Mouse (Mus musculus): Measurements from ENCODE around the gene Ier5l. TPM values are rescaled to one million over a fixed set of nuclear protein-coding genes. Genes with fewer than 3 reads are reported as not detected.
A peak's percentile ranks its signal among the peaks of the same experiment; 100 is the strongest.

The Ier5l gene
- total and polyA plus RNA-seq, 3 experiments = 0.31 to 0.98 (median 0.51) TPM

DNA sequence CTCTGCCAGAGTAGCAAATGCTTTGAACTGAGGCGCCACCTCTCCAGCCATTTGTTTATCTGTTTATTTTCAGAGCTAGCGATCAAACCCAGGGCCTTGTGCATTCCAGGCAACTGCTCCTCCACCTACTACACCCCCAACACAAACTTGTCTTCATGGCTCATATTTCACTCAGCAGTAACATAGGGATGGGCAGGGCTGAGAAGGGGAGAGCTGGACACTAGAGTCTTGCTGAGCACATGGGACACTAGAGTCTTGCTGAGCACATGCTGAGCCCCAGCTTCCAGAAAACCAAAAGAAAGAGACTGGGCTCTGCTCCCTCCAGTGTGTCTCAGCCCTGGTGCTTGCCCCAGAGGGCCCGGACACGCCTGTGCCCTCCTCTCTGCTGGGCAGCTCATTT is 7.2 kb downstream of the Ier5l start:
- dilution Hi-C loops (cut with MboI; ENCODE audit: extremely low pct_ligation_motif_present, extremely low pct_unique_long_range_greater_than_20kb, low sequenced_read_pairs) = no loop called here
- in situ Hi-C loops (cut with MboI; ENCODE audit: low pct_ligation_motif_present, low pct_unique_long_range_greater_than_20kb, low sequenced_read_pairs) = loop anchor here (10.0 kb wide), 1 partner anchor 248 kb away; no protein-coding TSS in a partner anchor
- Histone ChIP-seq H3K27ac (ENCODE audit: insufficient read depth, low read depth) (no peak overlapping the region), H3K4me3 (replicated peaks in 1 of 3; ENCODE audit: low read depth in 2 of 3, low read length in 2 of 3, poor library complexity in 1 of 3) (no peak overlapping the region), H3K9ac (ENCODE audit: insufficient read depth, low read depth) (no peak overlapping the region), H3K27me3 (replicated peaks) (peaks cover 41% of the 10 kb centered on the region), H3K79me2 (replicated peaks; ENCODE audit: control insufficient read depth, extremely low read depth, insufficient read depth, poor library complexity, severe bottlenecking) (no peaks in the 10 kb centered on the region), H3K4me2 (ENCODE audit: insufficient read depth, low read depth, poor library complexity, severe bottlenecking) (no peak overlapping the region), H3K4me1 (ENCODE audit: control insufficient read depth in 1 of 2, insufficient read depth in 2 of 2) (peaks cover 15 to 37% of the 10 kb centered on the region in 2 experiments), H3K36me3 (replicated peaks in 1 of 2; ENCODE audit: control insufficient read depth in 1 of 2, insufficient read depth in 1 of 2, low read length in 1 of 2) (no peaks in the 10 kb centered on the region), H3K9me3 (replicated peaks; ENCODE audit: low read length) (peaks cover 14% of the 10 kb centered on the region)
- TF ChIP-seq JUND (conservative IDR thresholded peaks at IDR 0.05; ENCODE audit: low read depth, low read length) (no peak), E2F4 (IDR thresholded peaks at IDR 0.05; ENCODE audit: insufficient replicate concordance, low read depth, low read length) (no peak), ZMIZ1 (IDR thresholded peaks at IDR 0.05; ENCODE audit: low read depth, low read length) (no peak), ZC3H11A (IDR thresholded peaks at IDR 0.05; ENCODE audit: low read depth, low read length) (no peak), SIN3A (IDR thresholded peaks at IDR 0.05; ENCODE audit: low read length) (no peak), NRF1 (IDR thresholded peaks at IDR 0.05; ENCODE audit: low read depth, low read length) (no peak)
- DNase-seq (ENCODE audit: extremely low read depth) = no peak

DNA sequence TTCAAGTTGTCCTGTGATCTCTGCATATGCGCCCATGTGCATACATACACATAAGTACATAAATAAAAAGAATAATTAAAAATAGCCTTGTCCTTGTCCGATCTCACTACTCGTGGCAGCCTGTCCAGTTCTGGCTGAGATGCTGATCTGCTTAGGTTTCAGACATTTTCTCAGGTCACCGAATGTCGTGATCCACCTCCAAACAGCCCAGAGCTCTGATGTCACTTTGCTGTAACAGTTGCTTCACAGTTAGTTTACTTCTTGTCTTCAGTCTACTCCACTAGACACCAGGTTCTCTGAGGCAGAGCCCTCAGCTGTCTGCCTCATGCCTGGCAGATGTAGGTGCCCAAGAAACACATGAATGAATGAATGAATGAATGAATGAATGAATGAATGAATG is 9.6 kb downstream of the Ier5l start:
- H3K79me2 ChIP-seq (replicated peaks; ENCODE audit: control insufficient read depth, extremely low read depth, insufficient read depth, poor library complexity, severe bottlenecking) = no peaks in the 10 kb centered on the region
- H3K4me3 ChIP-seq (replicated peaks in 1 of 3; ENCODE audit: low read depth in 2 of 3, low read length in 2 of 3, poor library complexity in 1 of 3) = peak overlapping the region in 1 of 3 experiments; percentile 24
- DNase-seq (ENCODE audit: extremely low read depth) = no peak
- peaks cover 9 to 17% of the 10 kb centered on the region in 2 experiments for H3K4me1 ChIP-seq (ENCODE audit: control insufficient read depth in 1 of 2, insufficient read depth in 2 of 2)
- H3K36me3 ChIP-seq (replicated peaks in 1 of 2; ENCODE audit: control insufficient read depth in 1 of 2, insufficient read depth in 1 of 2, low read length in 1 of 2) = no peaks in the 10 kb centered on the region
- in situ Hi-C loops (cut with MboI; ENCODE audit: low pct_ligation_motif_present, low pct_unique_long_range_greater_than_20kb, low sequenced_read_pairs) = loop anchor here (10.0 kb wide), 1 partner anchor 250 kb away; no protein-coding TSS in a partner anchor
- TF ChIP-seq CTCF (conservative IDR thresholded peaks at IDR 0.05 in 1 of 2, IDR thresholded peaks at IDR 0.05 in 1 of 2; ENCODE audit: low read depth in 2 of 2, low read length in 2 of 2) (no peak), NELFE (IDR thresholded peaks at IDR 0.05; ENCODE audit: low read depth, low read length) (no peak), MAX (IDR thresholded peaks at IDR 0.05; ENCODE audit: low read length) (no peak), ZKSCAN1 (IDR thresholded peaks at IDR 0.05; ENCODE audit: borderline replicate concordance, low read depth, low read length) (no peak), RCOR1 (conservative IDR thresholded peaks at IDR 0.05; ENCODE audit: low read depth, low read length) (no peak), ZMIZ1 (IDR thresholded peaks at IDR 0.05; ENCODE audit: low read depth, low read length) (peak; percentile 11; the same call in 1 of the 2 replicates), RAD21 (IDR thresholded peaks at IDR 0.05; ENCODE audit: low read depth, low read length) (no peak), POLR2A (IDR thresholded peaks at IDR 0.05; ENCODE audit: low read depth, low read length) (no peak), HCFC1 (IDR thresholded peaks at IDR 0.05; ENCODE audit: low read depth, low read length) (no peak), ELF1 (IDR thresholded peaks at IDR 0.05; ENCODE audit: low read depth, low read length) (no peak), ETS1 (conservative IDR thresholded peaks at IDR 0.05; ENCODE audit: low read depth, low read length) (no peak), NRF1 (IDR thresholded peaks at IDR 0.05; ENCODE audit: low read depth, low read length) (no peak), SMC3 (IDR thresholded peaks at IDR 0.05; ENCODE audit: low read depth, low read length) (0 out of 2 replicates have a peak, but pooled peaks have one; percentile 0), GABPA (IDR thresholded peaks at IDR 0.05; ENCODE audit: insufficient replicate concordance, low read depth, low read length) (no peak), SIN3A (IDR thresholded peaks at IDR 0.05; ENCODE audit: low read length) (0 out of 2 replicates have a peak, but pooled peaks have one; percentile 25)
- H3K4me2 ChIP-seq (ENCODE audit: insufficient read depth, low read depth, poor library complexity, severe bottlenecking) = no peak overlapping the region
- peaks cover 14% of the 10 kb centered on the region for H3K9me3 ChIP-seq (replicated peaks; ENCODE audit: low read length)
- dilution Hi-C loops (cut with MboI; ENCODE audit: extremely low pct_ligation_motif_present, extremely low pct_unique_long_range_greater_than_20kb, low sequenced_read_pairs) = no loop called here
- H3K27ac ChIP-seq (ENCODE audit: insufficient read depth, low read depth) = no peak overlapping the region
- H3K9ac ChIP-seq (ENCODE audit: insufficient read depth, low read depth) = no peak overlapping the region
- peaks cover 25% of the 10 kb centered on the region for H3K27me3 ChIP-seq (replicated peaks)
